ENCODE assay signal across 8 mouse cellular contexts in genomic region chr5:110023694-110024427, GRCm38 (mm10). TPM values are rescaled to one million over a fixed set of nuclear protein-coding genes. Genes with fewer than 3 reads are reported as not detected.
DNase-seq lines count a peak whose midpoint lies in the region; ATAC-seq lines count a peak whose summit lies in the region.
"Not testable (repeated sequence)": the region's sequence is repeated elsewhere in the genome, so short reads cannot be mapped to it uniquely, and the experiment has no call there.

No protein-coding gene starts in this region.

- not testable (repeated sequence) for H3K4me2 ChIP-seq in hindbrain, embryonic 11.5 days (replicated peaks; ENCODE audit: low read depth, low read length)
- H3K4me2 ChIP-seq in liver, embryonic 16.5 days (ENCODE audit: low read depth, low read length) = peak overlapping the region; percentile 50
- 0 out of 2 replicates have a peak overlapping the region, but pooled peaks have one; percentile 8 for H3K4me2 ChIP-seq in neural tube, embryonic 12.5 days (replicated peaks)

- H3K9me3 ChIP-seq in hindbrain, embryonic 11.5 days (ENCODE audit: control insufficient read depth, low read length); liver, embryonic 16.5 days (replicated peaks; ENCODE audit: control insufficient read depth, low read length); neural tube, embryonic 12.5 days: not testable (repeated sequence)

- not testable (repeated sequence) for H3K36me3 ChIP-seq in hindbrain, embryonic 11.5 days (ENCODE audit: control insufficient read depth, insufficient read depth, low read length); liver, embryonic 16.5 days (ENCODE audit: control insufficient read depth, insufficient read depth); neural tube, embryonic 12.5 days

- ATAC-seq in hindbrain, embryonic 11.5 days (ENCODE audit: low FRiP score) = peak; percentile 75
- peak; percentile 39 for ATAC-seq in liver, embryonic 16.5 days (ENCODE audit: low read depth)
- peak; percentile 72 for ATAC-seq in neural tube, embryonic 12.5 days (ENCODE audit: low FRiP score, low read depth)

- H3K27me3 ChIP-seq in hindbrain, embryonic 11.5 days (ENCODE audit: control insufficient read depth, insufficient read depth, low read length); liver, embryonic 16.5 days (ENCODE audit: control insufficient read depth, insufficient read depth, low read depth, low read length); neural tube, embryonic 12.5 days (replicated peaks): not testable (repeated sequence)

- DNase-seq in Muller cell, postnatal 12 days (ENCODE audit: inconsistent ontology term) = peak; percentile 86
- peak; percentile 23 for DNase-seq in cerebellum, adult 9-11 months
- peak; percentile 2 to 72 for DNase-seq in frontal cortex, adult 2 months (ENCODE audit: extremely low spot score in 1 of 2, low spot score in 1 of 2)
- peak; percentile 57 for DNase-seq in hindbrain, embryonic 11.5 days (ENCODE audit: low spot score)
- peak; percentile 2 to 66 for DNase-seq in layer of hippocampus, adult 18-20 months (ENCODE audit: low spot score in 2 of 2)
- DNase-seq in thymus, postnatal 0 days (ENCODE audit: low spot score) = peak; percentile 44

- 54% methylated on average over 8 of the region's 8 CpGs for WGBS in hindbrain, embryonic 11.5 days
- 29% methylated on average over 8 of the region's 8 CpGs for WGBS in liver, embryonic 16.5 days (ENCODE audit: insufficient replicate concordance)
- WGBS in neural tube, embryonic 12.5 days = 50% methylated on average over 8 of the region's 8 CpGs

- not testable (repeated sequence) for H3K4me1 ChIP-seq in hindbrain, embryonic 11.5 days (replicated peaks; ENCODE audit: control insufficient read depth, insufficient read depth, low read length); liver, embryonic 16.5 days (ENCODE audit: control insufficient read depth, low read depth, low read length); neural tube, embryonic 12.5 days

- not testable (repeated sequence) for H3K4me3 ChIP-seq in hindbrain, embryonic 11.5 days (ENCODE audit: low read depth, low read length); liver, embryonic 16.5 days (ENCODE audit: low read depth, low read length); neural tube, embryonic 12.5 days

- H3K27ac ChIP-seq in hindbrain, embryonic 11.5 days (ENCODE audit: low read depth, low read length); liver, embryonic 16.5 days (ENCODE audit: low read length); neural tube, embryonic 12.5 days: not testable (repeated sequence)

- H3K9ac ChIP-seq in hindbrain, embryonic 11.5 days (ENCODE audit: low read depth, low read length); liver, embryonic 16.5 days (ENCODE audit: low read depth, low read length); neural tube, embryonic 12.5 days: not testable (repeated sequence)

RNA-seq across cellular contexts. Expression of gene Zfp932, which starts 27.5 kb away (rescaled TPM):
- polyA plus RNA-seq in frontal cortex, adult 2 months (2012; rRNA removed) = 46.2 and 56.6 TPM in 2 replicates
- 21.2 and 24.4 TPM in 2 replicates for polyA plus RNA-seq in hindbrain, embryonic 11.5 days (2014; fragmentation: Nextera tagmentation; extraction: Ambion mirVana)
- total RNA-seq in layer of hippocampus, adult 18-20 months (2021) = 10 to 100 TPM; 49.3 to 51.5 TPM
- polyA plus RNA-seq in liver, embryonic 16.5 days (2015; fragmentation: Nextera tagmentation; extraction: Ambion mirVana) = 4.6 and 5.2 TPM in 2 replicates
- 24.8 and 29.9 TPM in 2 replicates for polyA plus RNA-seq in neural tube, embryonic 12.5 days (2016; fragmentation: Nextera tagmentation; extraction: Ambion mirVana)
- 27.5 and 34.2 TPM in 2 replicates for polyA plus RNA-seq in thymus, postnatal 0 days (2015; fragmentation: Nextera tagmentation; extraction: Ambion mirVana)

RNA-seq across cellular contexts. Expression of gene Gm17655, which starts 48.5 kb away (rescaled TPM):
- 0.84 and 1.4 TPM in 2 replicates for polyA plus RNA-seq in frontal cortex, adult 2 months (2012; rRNA removed)
- polyA plus RNA-seq in hindbrain, embryonic 11.5 days (2014; fragmentation: Nextera tagmentation; extraction: Ambion mirVana) = 5.5 and 6.4 TPM in 2 replicates
- 10 to 100 TPM in 1 of 2 experiments, 1 to 10 TPM in 1; 9.5 to 12.9 TPM for total RNA-seq in layer of hippocampus, adult 18-20 months (2021)
- polyA plus RNA-seq in liver, embryonic 16.5 days (2015; fragmentation: Nextera tagmentation; extraction: Ambion mirVana) = 1.1 TPM in 2 replicates
- polyA plus RNA-seq in neural tube, embryonic 12.5 days (2016; fragmentation: Nextera tagmentation; extraction: Ambion mirVana) = 5.2 and 6.3 TPM in 2 replicates
- 4.6 and 5.2 TPM in 2 replicates for polyA plus RNA-seq in thymus, postnatal 0 days (2015; fragmentation: Nextera tagmentation; extraction: Ambion mirVana)

Comparison
In these comparisons a context has a peak if more than half of its experiments do, and no peak if none do; other contexts are left out.
1. DNase-seq: peak in every context shown above with its lines; median percentile 86 in Muller cell, postnatal 12 days; 57 in hindbrain, embryonic 11.5 days; 44 in thymus, postnatal 0 days; 37 in frontal cortex, adult 2 months; 34 in layer of hippocampus, adult 18-20 months; 23 in cerebellum, adult 9-11 months.